Mouse (Mus musculus) spleen, adult 18-20 months (tissue): ENCODE results near the gene Noto.

Experiments
- DNase-seq, 2 experiments: peaks; one replicate each; pipeline ENCODE4 v3.0.0; 2022; ENCODE audit warnings: mixed read lengths in 2 of 2

The Noto gene

GRCm38 (mm10) chr6:85478416-85478815 lies 54.7 kb downstream of the Noto start:
- DNase-seq: no peak
